Mouse (Mus musculus): ENCODE results near the gene Ebna1bp2. TPM values are rescaled to one million over a fixed set of nuclear protein-coding genes. Genes with fewer than 3 reads are reported as not detected.

The Ebna1bp2 gene
- polyA plus RNA-seq (2016; fragmentation: Nextera tagmentation; extraction: Ambion mirVana) = 151 and 160 TPM in 2 replicates

DNA sequence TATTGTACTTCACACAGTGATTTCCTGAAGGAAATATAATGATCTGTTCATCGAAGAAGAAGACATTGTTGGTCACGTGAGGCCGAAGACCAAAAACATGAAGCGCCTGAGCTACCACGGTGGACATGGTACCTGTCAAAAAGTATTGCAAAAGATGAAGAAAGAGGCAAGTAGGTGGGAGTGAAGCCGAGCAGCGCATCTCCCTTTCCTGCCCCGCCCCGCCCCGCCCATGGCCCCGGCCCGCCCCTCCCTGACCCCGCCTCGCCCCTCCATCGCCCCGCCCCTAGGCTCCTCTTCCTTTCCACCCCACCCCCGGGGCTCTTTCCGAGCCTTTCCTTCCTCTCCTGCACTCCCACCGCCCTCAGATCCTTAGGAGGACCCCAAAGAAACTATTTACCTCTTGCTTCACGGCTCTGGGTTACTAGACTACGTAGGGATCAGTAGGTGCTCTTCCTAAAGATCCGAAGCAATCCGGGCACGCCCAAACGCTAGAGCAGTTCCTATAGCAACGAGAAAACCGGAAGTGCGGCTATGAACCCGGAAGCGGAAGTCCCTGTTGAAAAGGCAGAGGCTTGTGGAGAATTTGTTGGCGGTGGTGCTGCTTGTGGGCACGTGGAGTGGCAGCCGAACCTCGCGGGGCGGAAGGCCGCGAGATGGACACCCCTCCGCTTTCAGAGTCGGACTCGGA, at the start of gene Ebna1bp2, which contains the start of gene Cfap57:
TSS of gene Ebna1bp2 (plus strand) at position 521 of the 688 bp plus-strand sequence.
TSS of gene Cfap57 (minus strand) at position 499 of the 688 bp plus-strand sequence.
- peak; percentile 92 for ATAC-seq (ENCODE audit: low FRiP score)
- Histone ChIP-seq H3K4me2 (replicated peaks) (peak within 1 kb of the TSS; percentile 86), H3K27me3 (no peaks in the 10 kb centered on the region), H3K9me3 (replicated peaks) (peaks cover 10% of the 10 kb centered on the region; the same call in 1 of the 2 replicates), H3K27ac (no peak within 1 kb of the TSS), H3K36me3 (peaks cover 27% of the 10 kb centered on the region), H3K4me3 (peak within 1 kb of the TSS; percentile 78), H3K4me1 (peaks cover 10% of the 10 kb centered on the region), H3K9ac (peak within 1 kb of the TSS; percentile 75)
- WGBS = under 1% methylated on average over 32 of the region's 41 CpGs

DNA sequence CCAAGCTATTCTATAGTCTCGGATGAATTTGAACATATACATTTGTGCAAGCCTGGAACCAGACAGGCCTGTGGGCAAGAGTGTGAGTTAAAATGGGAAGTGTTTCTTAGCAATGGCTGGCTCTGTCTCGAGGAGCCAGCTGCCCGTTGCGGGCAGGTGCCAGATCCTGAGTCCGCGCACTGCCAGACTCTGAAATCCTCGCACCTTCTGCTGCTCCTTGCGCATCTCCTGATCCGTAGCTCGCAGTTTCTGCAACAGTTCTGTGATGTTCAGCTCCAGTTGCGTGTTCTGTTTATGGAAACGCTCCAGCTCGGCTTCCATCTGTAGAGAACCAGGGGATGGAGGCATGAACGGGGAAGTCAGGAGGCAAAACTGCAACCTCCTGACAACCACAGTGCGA, 49.2 kb upstream of the Ebna1bp2 start:
- no peak overlapping the region for H3K4me3 ChIP-seq
- H3K4me2 ChIP-seq (replicated peaks) = no peak overlapping the region
- H3K27ac ChIP-seq = no peak overlapping the region
- no peak overlapping the region for H3K9ac ChIP-seq
- no peak for ATAC-seq (ENCODE audit: low FRiP score)
- no peaks in the 10 kb centered on the region for H3K9me3 ChIP-seq (replicated peaks)
- no peaks in the 10 kb centered on the region for H3K36me3 ChIP-seq
- 88% methylated on average over 14 of the region's 15 CpGs for WGBS
- peaks cover 18% of the 10 kb centered on the region; the same call in 1 of the 2 replicates for H3K27me3 ChIP-seq
- no peaks in the 10 kb centered on the region for H3K4me1 ChIP-seq

DNA sequence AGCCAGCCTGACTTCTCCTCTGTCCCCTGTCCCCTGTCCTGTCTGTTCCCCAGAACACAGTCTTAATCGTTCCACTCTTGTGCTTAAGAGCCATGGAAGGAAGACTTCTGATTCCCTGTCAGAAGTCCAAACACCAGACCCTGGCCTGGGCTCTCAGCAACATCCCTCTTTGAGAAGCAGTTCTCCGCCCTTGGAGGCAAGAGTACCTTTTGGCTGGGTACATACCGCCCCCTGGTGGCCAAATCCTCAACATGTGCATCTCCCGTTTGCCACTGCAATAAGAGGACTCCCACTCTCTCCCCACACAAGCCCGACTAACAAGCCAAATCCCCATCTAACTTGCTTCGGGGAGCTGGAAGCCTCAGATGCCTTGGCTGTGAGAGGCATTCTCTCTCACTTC, 44.5 kb upstream of the Ebna1bp2 start:
- WGBS = 7% methylated on average over 6 of the region's 6 CpGs
- H3K4me2 ChIP-seq (replicated peaks) = no peak overlapping the region
- no peak for ATAC-seq (ENCODE audit: low FRiP score)

DNA sequence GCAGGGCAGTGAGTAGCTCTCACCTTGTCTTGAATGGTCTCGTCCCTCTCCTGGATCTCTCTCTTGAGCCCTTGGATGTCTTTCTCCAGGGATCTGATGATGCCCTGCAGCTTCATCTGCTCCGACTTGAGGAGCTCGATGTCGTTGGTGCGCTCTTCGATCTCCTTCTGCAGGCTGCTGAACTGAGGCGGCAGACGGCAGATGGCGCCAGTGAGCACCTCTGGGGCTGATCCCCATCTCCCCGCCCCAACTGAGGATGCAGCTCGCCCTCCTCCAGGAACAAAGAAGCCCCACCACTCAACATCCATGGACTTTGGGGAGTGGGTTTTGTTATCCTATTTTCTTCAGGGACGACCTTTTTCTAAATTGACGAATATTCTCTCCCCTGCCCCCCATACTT, 41.3 kb upstream of the Ebna1bp2 start:
- H3K27ac ChIP-seq = no peak overlapping the region
- ATAC-seq (ENCODE audit: low FRiP score) = no peak
- peaks cover 14% of the 10 kb centered on the region for H3K27me3 ChIP-seq
- H3K9me3 ChIP-seq (replicated peaks) = no peaks in the 10 kb centered on the region
- H3K4me3 ChIP-seq = no peak overlapping the region
- no peak overlapping the region for H3K9ac ChIP-seq
- WGBS = 52% methylated on average over 13 of the region's 13 CpGs
- no peak overlapping the region for H3K4me2 ChIP-seq (replicated peaks)
- H3K4me1 ChIP-seq = peaks cover 5% of the 10 kb centered on the region; the same call in 1 of the 2 replicates
- no peaks in the 10 kb centered on the region for H3K36me3 ChIP-seq

More for the DNA sequence above, 44.5 kb upstream of the Ebna1bp2 start:
- Histone ChIP-seq H3K9me3 (replicated peaks) (no peaks in the 10 kb centered on the region), H3K4me3 (no peak overlapping the region), H3K4me1 (no peaks in the 10 kb centered on the region), H3K36me3 (no peaks in the 10 kb centered on the region), H3K9ac (no peak overlapping the region), H3K27me3 (peaks cover 14% of the 10 kb centered on the region), H3K27ac (no peak overlapping the region)

DNA sequence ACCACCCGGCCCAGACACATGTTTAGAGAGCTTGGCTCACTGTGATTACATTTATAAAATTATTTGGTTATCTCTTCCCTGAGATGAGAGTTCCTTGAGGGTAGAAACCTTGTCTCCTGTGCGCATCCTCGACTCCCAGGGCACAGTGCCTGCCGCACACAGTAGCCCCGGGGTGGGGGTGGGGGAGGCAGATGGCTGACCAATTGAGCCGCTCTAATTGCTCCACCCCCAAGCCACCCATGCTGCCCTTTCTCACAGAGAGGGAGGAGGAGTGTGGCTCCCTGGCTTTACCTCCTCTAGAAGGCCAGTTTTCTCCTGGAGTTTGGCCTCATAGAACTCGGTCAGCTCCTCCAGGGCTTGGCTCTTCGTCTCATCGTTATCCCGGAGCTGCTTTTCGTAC, 39.1 kb upstream of the Ebna1bp2 start:
- no peak overlapping the region for H3K4me3 ChIP-seq
- peaks cover 5% of the 10 kb centered on the region; the same call in 1 of the 2 replicates for H3K4me1 ChIP-seq
- no peaks in the 10 kb centered on the region for H3K9me3 ChIP-seq (replicated peaks)
- ATAC-seq (ENCODE audit: low FRiP score) = no peak
- no peak overlapping the region for H3K9ac ChIP-seq
- H3K27me3 ChIP-seq = peaks cover 5% of the 10 kb centered on the region
- H3K36me3 ChIP-seq = no peaks in the 10 kb centered on the region
- H3K4me2 ChIP-seq (replicated peaks) = no peak overlapping the region
- 44% methylated on average over 10 of the region's 11 CpGs for WGBS
- no peak overlapping the region for H3K27ac ChIP-seq

DNA sequence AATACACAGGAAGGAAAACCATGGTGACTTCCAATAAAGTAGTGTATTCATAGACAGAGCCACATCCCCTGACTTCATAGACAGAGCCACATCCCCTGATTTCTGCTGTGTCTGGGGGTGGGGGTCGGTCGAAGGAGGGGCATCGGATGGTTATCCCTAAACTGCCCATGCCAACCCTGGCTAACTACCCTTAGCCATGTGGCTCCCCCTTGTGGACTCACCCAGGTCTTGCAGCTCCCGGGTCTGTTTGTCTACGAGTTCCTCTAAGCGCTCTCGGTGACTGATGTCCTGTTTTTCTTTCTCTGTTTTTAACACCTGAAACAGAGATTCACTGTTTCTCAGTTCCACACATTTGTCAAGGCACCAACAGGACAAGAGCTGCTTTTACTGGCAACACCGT, 38.0 kb upstream of the Ebna1bp2 start:
- Histone ChIP-seq H3K9ac (no peak overlapping the region), H3K4me2 (replicated peaks) (no peak overlapping the region), H3K4me3 (no peak overlapping the region), H3K36me3 (no peaks in the 10 kb centered on the region), H3K27ac (no peak overlapping the region), H3K4me1 (peaks cover 9% of the 10 kb centered on the region; the same call in 1 of the 2 replicates), H3K9me3 (replicated peaks) (no peaks in the 10 kb centered on the region), H3K27me3 (no peaks in the 10 kb centered on the region; the same call in 1 of the 2 replicates)
- no peak for ATAC-seq (ENCODE audit: low FRiP score)
- 89% methylated on average over 8 of the region's 8 CpGs for WGBS

DNA sequence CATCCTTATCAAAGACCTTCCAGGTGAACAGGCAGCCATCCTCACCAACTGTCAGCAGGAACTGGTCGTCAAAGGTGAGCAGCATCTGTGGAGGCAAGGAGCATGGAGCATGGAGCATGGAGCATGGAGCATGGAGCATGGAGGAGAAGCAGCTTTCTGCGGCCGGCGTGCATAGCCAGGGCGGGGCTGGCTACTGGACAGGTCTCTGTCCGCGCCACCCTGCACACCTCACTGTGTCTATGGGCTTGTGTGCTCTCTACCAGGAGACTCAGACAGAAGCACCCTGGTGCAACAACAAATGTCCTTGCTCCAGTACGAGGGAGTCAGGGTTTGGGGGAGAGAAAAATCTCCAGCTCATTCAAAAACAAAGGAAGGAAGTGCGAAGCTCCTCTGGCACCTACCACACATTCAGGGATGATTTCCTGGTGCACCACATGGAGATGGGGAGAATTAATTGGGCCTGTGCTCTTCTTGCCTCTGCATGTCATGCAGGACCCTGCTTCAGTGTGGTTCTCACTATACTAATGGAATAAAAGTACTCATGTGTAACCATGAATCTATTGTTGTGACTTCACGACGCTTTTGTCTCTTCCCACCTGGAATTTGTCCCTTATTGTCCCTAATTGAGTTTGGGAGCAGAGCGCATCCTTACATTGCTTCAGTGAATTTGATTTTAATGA, 31.4 kb upstream of the Ebna1bp2 start:
- Histone ChIP-seq H3K4me3 (no peak overlapping the region), H3K4me2 (replicated peaks) (peak overlapping the region; percentile 32; the same call in 1 of the 2 replicates), H3K9me3 (replicated peaks) (no peaks in the 10 kb centered on the region), H3K27ac (0 out of 2 replicates have a peak overlapping the region, but pooled peaks have one; percentile 12), H3K27me3 (0 out of 2 replicates have a peak, but pooled peaks cover 3% of the 10 kb centered on the region), H3K9ac (peak overlapping the region; percentile 18; the same call in 1 of the 2 replicates), H3K4me1 (peaks cover 13% of the 10 kb centered on the region), H3K36me3 (no peaks in the 10 kb centered on the region)
- ATAC-seq (ENCODE audit: low FRiP score) = no peak
- 68% methylated on average over 12 of the region's 12 CpGs for WGBS

DNA sequence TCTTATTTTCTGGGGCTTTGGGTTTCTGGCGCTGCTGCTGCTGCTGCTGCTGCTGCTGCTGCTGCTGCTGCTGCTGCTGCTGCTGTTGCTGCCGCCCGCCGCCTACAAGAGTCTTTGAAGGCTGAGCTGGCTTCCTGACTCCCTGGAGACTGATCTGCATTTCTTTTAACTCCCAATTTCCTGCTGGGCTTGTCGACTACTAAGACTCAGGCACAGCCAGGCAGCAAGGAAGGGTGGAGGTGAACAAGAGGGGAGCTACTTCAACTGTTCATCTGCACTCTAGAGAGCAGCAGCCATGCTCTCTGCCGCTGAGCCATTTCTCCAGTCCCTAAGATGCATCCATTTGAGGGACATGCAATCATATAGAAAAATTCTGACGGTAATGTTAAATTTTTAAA, 30.9 kb upstream of the Ebna1bp2 start:
- 0 out of 2 replicates have a peak, but pooled peaks cover 3% of the 10 kb centered on the region for H3K27me3 ChIP-seq
- H3K9ac ChIP-seq = peak overlapping the region; percentile 18; the same call in 1 of the 2 replicates
- peak overlapping the region; percentile 32; the same call in 1 of the 2 replicates for H3K4me2 ChIP-seq (replicated peaks)
- ATAC-seq (ENCODE audit: low FRiP score) = no peak
- WGBS = 7% methylated on average over 7 of the region's 7 CpGs
- H3K36me3 ChIP-seq = no peaks in the 10 kb centered on the region
- H3K27ac ChIP-seq = 0 out of 2 replicates have a peak overlapping the region, but pooled peaks have one; percentile 12
- peaks cover 13% of the 10 kb centered on the region for H3K4me1 ChIP-seq
- H3K4me3 ChIP-seq = no peak overlapping the region
- no peaks in the 10 kb centered on the region for H3K9me3 ChIP-seq (replicated peaks)

DNA sequence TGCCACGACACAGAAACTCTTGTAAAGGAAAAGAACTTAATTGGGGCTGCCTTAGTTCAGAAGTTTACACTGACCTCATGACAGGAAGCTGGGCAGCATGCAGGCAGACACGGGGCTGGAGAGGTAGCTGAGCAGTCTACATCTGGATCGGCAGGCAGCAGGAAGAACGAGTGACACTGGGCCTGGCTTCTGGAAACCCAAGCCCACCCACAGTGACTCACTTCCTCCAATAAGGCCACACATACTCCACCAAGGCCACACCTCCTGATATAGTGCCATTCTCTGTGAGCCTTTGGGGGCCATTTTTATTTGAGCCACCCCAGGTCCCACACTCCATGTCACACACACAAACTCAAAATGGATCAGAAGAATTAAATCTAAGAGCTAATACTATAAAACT, 16.5 kb upstream of the Ebna1bp2 start:
- H3K36me3 ChIP-seq = no peaks in the 10 kb centered on the region
- no peaks in the 10 kb centered on the region for H3K9me3 ChIP-seq (replicated peaks)
- no peak overlapping the region for H3K4me3 ChIP-seq
- no peaks in the 10 kb centered on the region for H3K27me3 ChIP-seq
- no peak overlapping the region for H3K27ac ChIP-seq
- H3K4me2 ChIP-seq (replicated peaks) = no peak overlapping the region
- H3K4me1 ChIP-seq = no peaks in the 10 kb centered on the region
- ATAC-seq (ENCODE audit: low FRiP score) = no peak
- 73% methylated on average over 4 of the region's 4 CpGs for WGBS
- H3K9ac ChIP-seq = no peak overlapping the region

DNA sequence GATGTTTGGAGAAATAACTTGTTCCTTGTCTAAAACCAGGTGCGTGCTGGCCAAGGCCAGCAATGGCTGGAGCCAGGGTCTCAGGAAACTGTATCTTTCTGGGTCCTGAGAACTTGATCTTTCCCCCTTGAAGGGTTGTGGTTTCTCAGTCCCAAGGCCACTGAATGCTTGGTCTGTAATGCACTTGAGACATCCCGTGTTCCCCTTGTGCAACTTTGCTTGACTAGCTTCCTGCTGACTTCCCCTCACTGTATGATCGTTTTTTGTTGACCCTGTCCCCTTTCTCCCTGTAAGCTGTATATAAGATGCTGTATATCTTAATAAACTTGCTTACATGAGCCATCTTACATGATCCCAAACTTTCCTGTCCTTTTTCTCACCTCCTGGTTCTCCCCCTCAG, 10.8 kb upstream of the Ebna1bp2 start:
- no peaks in the 10 kb centered on the region for H3K4me1 ChIP-seq
- H3K27me3 ChIP-seq = no peaks in the 10 kb centered on the region
- no peak overlapping the region for H3K4me2 ChIP-seq (replicated peaks)
- no peak overlapping the region for H3K27ac ChIP-seq
- no peaks in the 10 kb centered on the region; the same call in 1 of the 2 replicates for H3K9me3 ChIP-seq (replicated peaks)
- no peak overlapping the region for H3K4me3 ChIP-seq
- no peak for ATAC-seq (ENCODE audit: low FRiP score)
- H3K36me3 ChIP-seq = no peaks in the 10 kb centered on the region
- H3K9ac ChIP-seq = no peak overlapping the region
- 74% methylated on average over 3 of the region's 3 CpGs for WGBS

DNA sequence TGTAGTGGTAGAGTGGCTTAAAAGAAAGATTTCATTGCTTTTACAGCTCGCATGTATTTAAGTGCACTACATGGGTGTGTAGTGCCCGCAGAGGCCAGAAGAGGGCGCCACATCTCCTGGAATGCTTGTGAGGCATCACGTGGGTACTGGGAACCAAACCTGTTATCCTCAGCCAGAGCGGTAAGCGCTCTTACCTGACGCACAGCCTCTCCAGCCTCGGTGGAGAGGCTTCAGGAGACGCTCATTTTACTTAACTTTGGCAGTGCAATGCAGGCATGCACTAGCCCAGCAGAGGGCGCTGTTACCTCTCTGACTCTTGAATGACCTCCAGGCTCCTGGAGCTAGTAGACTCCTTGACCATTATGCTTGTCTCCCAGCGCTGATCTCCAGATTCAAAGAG, 8.0 kb upstream of the Ebna1bp2 start:
- no peak overlapping the region for H3K4me2 ChIP-seq (replicated peaks)
- H3K9ac ChIP-seq = no peak overlapping the region
- no peaks in the 10 kb centered on the region for H3K4me1 ChIP-seq
- no peak overlapping the region for H3K4me3 ChIP-seq
- no peaks in the 10 kb centered on the region for H3K36me3 ChIP-seq
- 24% methylated on average over 11 of the region's 11 CpGs for WGBS
- ATAC-seq (ENCODE audit: low FRiP score) = no peak
- H3K9me3 ChIP-seq (replicated peaks) = peaks cover 4% of the 10 kb centered on the region; the same call in 1 of the 2 replicates
- no peaks in the 10 kb centered on the region for H3K27me3 ChIP-seq
- H3K27ac ChIP-seq = no peak overlapping the region

DNA sequence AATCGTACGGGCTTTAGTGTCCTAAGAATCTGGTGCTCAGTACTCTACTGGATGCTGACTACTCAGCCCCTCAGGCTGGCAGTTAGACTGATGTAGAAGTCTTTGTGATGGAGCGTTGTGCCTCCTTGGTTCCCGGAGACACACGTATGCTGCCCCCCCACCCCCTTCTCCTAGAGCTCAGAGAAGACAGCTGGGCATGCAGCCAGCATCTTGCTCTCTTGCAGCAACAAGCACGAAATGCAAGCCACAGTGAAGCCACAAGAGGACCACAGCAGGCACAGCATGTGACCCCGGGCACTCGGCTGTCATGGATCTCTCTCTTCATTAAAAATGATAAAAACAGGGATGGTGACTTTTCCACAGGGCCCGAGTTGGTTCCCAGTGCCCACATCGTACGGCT, 5.2 kb upstream of the Ebna1bp2 start:
- Histone ChIP-seq H3K4me1 (no peaks in the 10 kb centered on the region), H3K9me3 (replicated peaks) (peaks cover 10% of the 10 kb centered on the region; the same call in 1 of the 2 replicates), H3K27me3 (no peaks in the 10 kb centered on the region), H3K9ac (no peak overlapping the region), H3K27ac (no peak overlapping the region), H3K4me3 (no peak overlapping the region), H3K4me2 (replicated peaks) (no peak overlapping the region), H3K36me3 (no peaks in the 10 kb centered on the region)
- ATAC-seq (ENCODE audit: low FRiP score) = no peak
- WGBS = 84% methylated on average over 11 of the region's 11 CpGs
